Mouse (Mus musculus) heart, embryonic 10.5 days (tissue): Measurements from ENCODE around the gene Bcat1. TPM values are rescaled to one million over a fixed set of nuclear protein-coding genes. Genes with fewer than 3 reads are reported as not detected.

Experiments used
- DNase-seq: peaks from one replicate; pipeline ENCODE4 v3.0.0-alpha.2; 2017; ENCODE audit warnings: low spot score
- H3K27ac ChIP-seq: fragments of 300-500 bp; sonication (generic); 2 replicates; pipeline ENCODE4 v1.5.1; 2016; ENCODE audit warnings: mild to moderate bottlenecking
- H3K27me3 ChIP-seq: fragments of 300-500 bp; sonication (generic); 2 replicates; pipeline ENCODE4 v1.6.1; 2016; ENCODE audit warnings: mild to moderate bottlenecking; ENCODE audit not compliant: poor library complexity, insufficient read depth, severe bottlenecking
- H3K36me3 ChIP-seq: fragments of 300-500 bp; sonication (generic); 2 replicates; pipeline ENCODE4 v1.6.1; 2016; ENCODE audit warnings: mild to moderate bottlenecking, moderate library complexity
- H3K4me1 ChIP-seq: fragments of 300-500 bp; sonication (generic); 2 replicates; pipeline ENCODE4 v1.6.1; 2016; ENCODE audit warnings: mild to moderate bottlenecking
- H3K4me3 ChIP-seq: fragments of 300-500 bp; sonication (generic); 2 replicates; pipeline ENCODE4 v1.5.1; 2016; ENCODE audit warnings: mild to moderate bottlenecking, moderate library complexity
- H3K9me3 ChIP-seq: fragments of 300-500 bp; sonication (generic); 2 replicates; pipeline ENCODE4 v1.6.1; 2016; ENCODE audit warnings: mild to moderate bottlenecking, moderate library complexity
- WGBS: fragments of 180-500 bp; shearing (Covaris S2); methylation state at CpG from one replicate; pipeline ENCODE4 v1.1.7; 2016; 5-methylcytosine and 5-hydroxymethylcytosine counted together
- polyA plus RNA-seq: library from polyadenylated mRNA; unstranded; fragments of >200 nt; fragmentation: Nextera tagmentation; extraction: Ambion mirVana; gene quantifications from 2 replicates; pipeline ENCODE4 v1.2.1, GENCODE M21; 2016

The Bcat1 gene
- 33.2 and 49.6 TPM in 2 replicates for polyA plus RNA-seq

GRCm38 (mm10) chr6:145075548-145076224 lies at the start of gene Bcat1:
TSS of gene Bcat1 (minus strand) at chr6:145076184.
- WGBS: under 1% methylated on average over 39 of the region's 39 CpGs
- no peaks in the 10 kb centered on the region for H3K36me3 ChIP-seq

DNA sequence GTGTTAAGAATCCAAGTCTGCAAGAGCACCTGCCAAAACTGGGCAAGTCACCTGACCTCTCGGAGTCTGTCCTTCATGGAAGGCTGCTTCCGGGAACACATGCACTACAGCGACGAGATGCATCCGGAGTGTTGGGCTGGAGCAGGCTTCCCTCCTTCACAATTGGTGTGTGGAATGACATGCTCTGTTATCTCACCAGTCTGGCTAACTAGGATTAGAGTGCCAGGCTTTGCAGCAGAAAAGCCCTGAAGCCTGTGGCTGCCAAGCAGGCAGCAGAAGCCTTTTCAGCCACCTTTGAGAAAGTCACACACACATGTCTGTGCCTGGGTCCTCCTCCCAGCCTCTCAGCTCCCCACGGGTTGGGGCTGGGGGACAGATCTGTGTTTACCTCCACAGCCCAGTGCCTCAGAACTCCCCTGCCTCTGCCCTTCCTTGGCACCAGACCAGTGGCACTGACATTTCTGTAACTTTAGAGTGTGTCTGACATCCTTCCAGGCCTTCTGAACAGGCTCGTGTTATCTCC lies 49.7 kb upstream of the Bcat1 start:
- Histone ChIP-seq H3K4me3 (no peak overlapping the region), H3K9me3 (no peaks in the 10 kb centered on the region), H3K27me3 (no peaks in the 10 kb centered on the region), H3K36me3 (no peaks in the 10 kb centered on the region), H3K27ac (peak overlapping the region; percentile 56), H3K4me1 (peaks cover 33% of the 10 kb centered on the region)
- 31% methylated on average over 7 of the region's 7 CpGs for WGBS
- DNase-seq: no peak

More at GRCm38 (mm10) chr6:145075548-145076224, at the start of gene Bcat1:
- DNase-seq: peak; percentile 79
- no peaks in the 10 kb centered on the region for H3K9me3 ChIP-seq
- peaks cover 31% of the 10 kb centered on the region for H3K27me3 ChIP-seq
- peaks cover 7% of the 10 kb centered on the region for H3K4me1 ChIP-seq
- peak within 1 kb of the TSS; percentile 68 for H3K4me3 ChIP-seq
- peak within 1 kb of the TSS; percentile 85 for H3K27ac ChIP-seq

DNA sequence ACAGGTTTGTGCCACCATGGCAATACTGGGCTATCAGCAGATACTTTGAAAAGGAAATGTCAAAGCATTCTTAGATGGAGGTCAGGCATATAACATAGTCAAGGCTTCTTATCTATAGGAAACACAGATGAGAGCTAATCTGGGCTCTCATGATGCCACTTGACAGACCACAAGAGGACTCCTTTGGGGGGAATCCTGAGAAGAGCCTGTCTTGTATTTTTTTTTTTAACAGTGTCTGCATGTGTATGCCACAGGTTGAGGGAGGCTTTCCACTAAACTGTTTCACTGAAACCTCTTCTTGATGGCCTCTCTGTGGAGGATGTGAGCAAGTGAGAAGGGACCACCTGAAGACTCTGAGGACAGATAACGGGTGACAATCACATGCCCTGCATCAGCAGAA lies 48.6 kb upstream of the Bcat1 start:
- Histone ChIP-seq H3K27ac (0 out of 2 replicates have a peak overlapping the region, but pooled peaks have one; percentile 56), H3K36me3 (no peaks in the 10 kb centered on the region)
- WGBS: 45% methylated on average over 1 of the region's 1 CpGs

DNA sequence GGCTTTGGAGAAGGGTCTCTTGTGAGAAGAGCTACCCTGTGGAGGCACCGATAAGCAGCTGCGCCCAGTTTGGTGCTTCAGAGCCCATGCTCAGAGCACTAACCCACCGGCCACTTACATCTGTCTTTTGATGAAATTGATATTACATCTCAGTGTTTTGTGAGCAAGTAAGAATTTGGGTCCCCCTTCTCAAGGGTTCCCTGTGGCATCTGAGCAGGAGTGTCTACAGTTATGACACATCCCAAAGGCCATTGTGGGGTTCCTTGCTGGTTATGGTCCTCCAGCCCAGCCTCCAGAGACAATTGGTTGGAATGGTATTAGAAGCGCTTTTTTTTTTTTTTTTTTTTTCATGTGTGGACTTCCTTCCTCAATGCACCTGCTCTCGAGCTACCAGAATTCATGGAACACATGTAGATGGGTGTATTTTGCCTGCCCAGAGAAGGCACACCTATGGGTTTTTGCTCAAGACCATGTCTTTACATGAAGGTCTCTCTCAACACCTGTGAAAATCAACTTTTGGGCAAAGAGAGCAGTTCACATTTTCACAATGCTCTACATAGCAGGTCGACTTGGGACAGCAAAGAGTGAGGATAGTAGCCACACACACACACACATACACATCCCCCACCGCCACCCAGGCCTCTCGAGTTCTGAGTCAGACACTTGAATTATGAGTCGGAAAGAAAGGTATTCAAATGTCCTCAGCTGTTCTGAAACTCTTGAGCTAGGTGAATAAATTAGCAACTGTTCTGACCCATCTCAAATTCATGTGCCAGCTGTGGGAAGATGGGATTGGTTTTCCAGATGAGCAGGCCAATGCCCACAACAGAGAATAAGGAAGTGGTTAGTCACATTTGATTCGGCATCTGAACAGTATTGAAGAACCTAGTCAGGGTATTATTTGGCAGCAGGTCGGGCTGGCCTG lies 47.4 kb upstream of the Bcat1 start:
- peaks cover 42% of the 10 kb centered on the region for H3K4me1 ChIP-seq
- no peaks in the 10 kb centered on the region for H3K27me3 ChIP-seq
- 80% methylated on average over 11 of the region's 11 CpGs for WGBS
- H3K9me3 ChIP-seq: no peaks in the 10 kb centered on the region
- no peak overlapping the region for H3K27ac ChIP-seq
- H3K36me3 ChIP-seq: no peaks in the 10 kb centered on the region
- DNase-seq: no peak
- no peak overlapping the region for H3K4me3 ChIP-seq

More for the DNA sequence above, 48.6 kb upstream of the Bcat1 start:
- Histone ChIP-seq H3K4me3 (no peak overlapping the region), H3K27me3 (no peaks in the 10 kb centered on the region), H3K9me3 (no peaks in the 10 kb centered on the region), H3K4me1 (peaks cover 42% of the 10 kb centered on the region)
- no peak for DNase-seq

DNA sequence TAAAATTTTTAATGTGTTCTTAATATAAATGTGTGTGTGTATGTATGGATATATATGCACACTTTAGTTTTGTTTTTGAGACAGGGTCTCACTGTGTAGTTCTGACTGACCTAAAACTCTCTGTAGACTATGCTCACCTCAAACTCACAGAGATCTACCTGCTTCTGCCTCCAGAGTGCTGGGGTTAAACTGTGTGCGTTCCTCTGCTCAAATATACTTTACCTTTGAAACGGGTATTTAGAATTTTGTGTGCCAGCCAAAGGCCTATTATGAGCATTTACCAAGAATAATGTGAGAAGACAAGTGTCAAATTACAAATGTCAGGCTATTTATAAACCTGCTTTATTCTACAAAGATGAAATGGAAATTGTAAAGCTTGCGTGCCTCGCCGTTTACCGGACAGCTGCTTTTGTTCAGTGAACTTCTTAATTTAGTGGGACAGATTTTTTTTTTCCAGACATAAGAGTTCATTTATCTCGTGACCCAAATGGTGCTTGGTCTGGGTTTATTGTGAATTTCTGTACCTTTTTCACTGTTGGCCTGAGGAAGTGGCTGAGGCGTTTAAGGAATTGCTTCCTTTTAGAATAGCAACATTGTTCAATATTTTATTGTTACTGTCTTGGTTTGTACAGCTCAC lies 46.6 kb upstream of the Bcat1 start:
- Histone ChIP-seq H3K27ac (no peak overlapping the region), H3K9me3 (no peaks in the 10 kb centered on the region), H3K4me1 (peaks cover 42% of the 10 kb centered on the region), H3K27me3 (no peaks in the 10 kb centered on the region), H3K4me3 (no peak overlapping the region), H3K36me3 (no peaks in the 10 kb centered on the region)
- WGBS: 79% methylated on average over 8 of the region's 8 CpGs
- no peak for DNase-seq

DNA sequence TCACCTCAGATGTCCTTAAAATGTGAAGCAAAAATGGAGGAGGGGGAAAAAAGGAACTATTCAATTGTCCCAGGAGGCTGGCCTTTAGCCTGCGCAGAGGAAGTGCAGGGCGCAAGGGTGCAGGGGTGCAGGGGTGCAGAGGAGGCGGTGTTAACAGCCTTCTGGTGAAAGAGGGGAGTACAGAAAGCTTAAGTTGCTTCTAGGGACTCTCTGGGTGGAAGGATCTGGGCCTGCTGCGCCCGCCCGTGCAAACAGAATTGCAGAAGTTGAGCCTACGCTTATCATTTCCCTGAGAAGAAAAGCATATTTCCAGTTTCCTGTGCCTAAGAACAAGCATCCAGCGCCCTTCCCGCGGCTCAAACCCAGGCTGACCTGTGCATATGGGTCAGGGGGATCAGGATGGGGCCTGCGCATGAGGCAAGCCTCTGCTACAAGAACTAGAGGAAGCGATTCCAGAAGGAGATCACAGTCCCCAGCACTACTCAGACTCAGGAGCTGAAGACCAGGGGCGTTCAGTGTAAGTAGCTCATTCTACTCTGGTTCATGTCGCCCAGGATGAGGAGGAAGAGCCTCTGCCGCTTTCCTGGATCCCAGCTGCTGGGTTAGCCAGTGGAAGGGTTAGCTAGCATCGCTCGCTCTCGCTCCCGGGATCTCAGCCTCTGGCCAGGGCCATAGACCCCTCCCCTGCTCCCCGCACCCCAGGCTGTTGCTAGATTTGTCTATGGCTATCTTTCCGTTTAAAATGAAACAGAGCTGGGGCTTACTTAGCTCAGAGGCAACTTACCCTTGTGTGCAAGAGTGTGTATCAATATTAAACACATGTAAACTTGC lies 45.8 kb upstream of the Bcat1 start:
- Histone ChIP-seq H3K27me3 (no peaks in the 10 kb centered on the region), H3K9me3 (no peaks in the 10 kb centered on the region), H3K36me3 (no peaks in the 10 kb centered on the region), H3K4me3 (no peak overlapping the region), H3K27ac (peak overlapping the region; percentile 81), H3K4me1 (peaks cover 43% of the 10 kb centered on the region)
- WGBS: 41% methylated on average over 21 of the region's 21 CpGs
- DNase-seq: no peak

- no peak for DNase-seq
- 21% methylated on average over 18 of the region's 18 CpGs for WGBS
- Histone ChIP-seq H3K27me3 (no peaks in the 10 kb centered on the region), H3K4me3 (peak overlapping the region; percentile 18; the same call in 1 of the 2 replicates), H3K27ac (peak overlapping the region; percentile 81), H3K9me3 (no peaks in the 10 kb centered on the region), H3K4me1 (peaks cover 50% of the 10 kb centered on the region), H3K36me3 (no peaks in the 10 kb centered on the region)
These were observed 45.0 kb upstream of the Bcat1 start for GRCm38 (mm10) chr6:145120787-145121589.

DNA sequence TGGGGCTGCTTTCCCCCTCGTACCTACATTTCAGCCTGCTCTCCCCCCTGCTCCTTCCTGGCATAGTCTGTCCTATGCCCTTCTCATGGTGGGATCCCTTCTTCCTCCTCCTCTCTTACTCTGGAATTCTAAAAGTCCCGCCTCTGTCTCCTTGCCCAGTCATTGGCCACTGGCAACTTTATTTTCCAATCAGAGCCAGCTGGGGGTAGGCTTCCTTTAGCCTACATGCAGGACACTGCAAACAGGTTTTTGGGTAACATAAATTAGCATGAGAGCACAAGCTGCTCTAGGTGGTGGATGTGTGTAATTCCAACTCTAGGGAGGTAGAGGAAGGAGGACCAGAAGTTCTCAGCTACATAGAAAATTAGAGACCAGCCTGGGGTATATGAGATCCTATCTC lies 44.1 kb upstream of the Bcat1 start:
- 55% methylated on average over 2 of the region's 2 CpGs for WGBS
- H3K27me3 ChIP-seq: no peaks in the 10 kb centered on the region
- DNase-seq: no peak
- no peaks in the 10 kb centered on the region for H3K9me3 ChIP-seq
- no peak overlapping the region for H3K4me3 ChIP-seq
- no peak overlapping the region for H3K27ac ChIP-seq
- peaks cover 46% of the 10 kb centered on the region for H3K4me1 ChIP-seq
- H3K36me3 ChIP-seq: no peaks in the 10 kb centered on the region

DNA sequence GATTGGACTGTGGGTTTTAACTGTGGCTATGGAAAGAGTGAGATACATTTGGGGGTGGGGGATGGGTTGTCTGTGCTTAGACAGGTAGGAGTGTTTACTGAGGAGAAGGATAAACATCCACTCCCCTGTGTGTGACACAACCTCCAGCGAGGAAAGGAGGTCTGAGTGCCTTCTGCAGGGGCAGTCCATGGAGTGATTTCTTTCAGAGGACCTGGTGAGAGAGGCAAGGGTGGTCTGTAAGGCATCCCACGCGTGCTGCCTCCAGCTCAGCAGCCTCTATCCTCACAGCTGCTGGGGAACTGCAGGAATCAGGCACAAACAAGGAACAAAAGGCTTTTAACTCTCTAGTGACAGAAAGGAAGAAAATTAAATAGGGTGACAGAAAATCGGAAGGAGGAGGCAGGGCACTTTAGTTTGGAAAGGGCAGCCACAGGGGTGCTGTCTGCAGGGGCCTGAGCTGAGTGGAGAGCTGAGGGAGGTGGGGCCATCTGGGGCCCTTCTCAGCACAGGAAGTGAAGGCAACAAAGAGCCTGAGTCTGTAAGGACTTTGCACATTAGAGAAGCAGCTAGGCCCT lies 40.2 kb upstream of the Bcat1 start:
- WGBS: 23% methylated on average over 4 of the region's 4 CpGs
- Histone ChIP-seq H3K27ac (peak overlapping the region; percentile 75), H3K4me1 (peaks cover 28% of the 10 kb centered on the region), H3K9me3 (no peaks in the 10 kb centered on the region), H3K4me3 (no peak overlapping the region), H3K27me3 (no peaks in the 10 kb centered on the region), H3K36me3 (no peaks in the 10 kb centered on the region)
- no peak for DNase-seq

GRCm38 (mm10) chr6:145115476-145116097 lies 39.6 kb upstream of the Bcat1 start, which contains the start of gene Lrmp:
TSS of gene Lrmp (plus strand) at chr6:145115653.
- DNase-seq: no peak
- Histone ChIP-seq H3K36me3 (no peaks in the 10 kb centered on the region), H3K4me3 (no peak within 1 kb of the TSS), H3K27ac (peak within 1 kb of the TSS; percentile 75), H3K27me3 (no peaks in the 10 kb centered on the region), H3K4me1 (peaks cover 22% of the 10 kb centered on the region), H3K9me3 (no peaks in the 10 kb centered on the region)
- 63% methylated on average over 6 of the region's 6 CpGs for WGBS

DNA sequence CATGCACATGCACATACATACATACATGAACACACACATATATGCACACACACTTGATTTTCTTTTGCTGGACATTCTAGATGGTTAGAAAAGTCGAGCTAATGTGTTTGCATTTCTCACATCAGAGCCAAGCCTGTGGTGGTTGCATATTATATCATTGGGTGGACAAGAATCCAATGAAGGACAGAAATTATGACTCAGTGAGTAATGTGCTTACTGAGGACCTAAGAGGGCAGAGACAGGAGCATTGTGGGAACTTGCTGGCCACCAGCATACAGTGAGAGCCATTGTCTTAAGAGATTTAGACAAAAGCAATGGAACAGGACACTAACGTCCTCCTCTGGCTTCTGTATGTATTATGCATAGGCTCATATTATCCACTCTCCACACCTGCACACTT lies 38.6 kb upstream of the Bcat1 start:
- Histone ChIP-seq H3K27me3 (no peaks in the 10 kb centered on the region), H3K36me3 (no peaks in the 10 kb centered on the region), H3K27ac (no peak overlapping the region), H3K9me3 (no peaks in the 10 kb centered on the region), H3K4me1 (peaks cover 14% of the 10 kb centered on the region), H3K4me3 (no peak overlapping the region)
- no peak for DNase-seq
- 79% methylated on average over 2 of the region's 2 CpGs for WGBS
